Mouse (Mus musculus) ZHBTc4 (cell line): ENCODE measurements around the gene Donson.

Experiments used
- DNase-seq: peaks from one replicate; pipeline ENCODE4 v3.0.0-alpha.2; 2011; ENCODE audit warnings: low read depth, low spot score

The Donson gene

DNA sequence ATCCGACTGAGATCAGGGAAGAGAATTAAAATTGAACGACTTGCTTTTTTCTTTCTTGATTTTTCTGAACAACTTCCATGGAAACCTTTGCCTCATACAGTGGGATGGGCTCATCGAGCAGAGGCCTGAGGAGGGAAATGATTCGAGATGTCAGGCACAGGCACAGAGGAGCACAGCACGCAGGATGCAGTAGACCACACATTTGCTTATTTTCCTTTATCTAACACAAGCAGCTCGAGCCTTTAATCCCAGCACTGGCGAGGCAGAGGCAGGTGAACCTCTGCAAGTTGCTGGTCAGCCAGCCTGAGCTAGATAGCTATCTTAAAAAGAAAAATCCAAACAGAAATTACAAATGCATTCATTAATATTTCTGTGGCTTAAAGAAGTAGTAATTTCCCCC, 1.2 kb upstream of the Donson start:
- no peak for DNase-seq

GRCm38 (mm10) chr16:91688023-91688618, 449 bp downstream of the Donson start:
- DNase-seq, result peak; percentile 63

- no peak for DNase-seq
Observed at GRCm38 (mm10) chr16:91686369-91686768, 2.2 kb downstream of the Donson start.

- no peak for DNase-seq
Observed at GRCm38 (mm10) chr16:91685526-91685925, 3.0 kb downstream of the Donson start.

- DNase-seq, result no peak
Observed at GRCm38 (mm10) chr16:91680656-91681055, 7.9 kb downstream of the Donson start.

GRCm38 (mm10) chr16:91678147-91678911, 10.2 kb downstream of the Donson start:
- DNase-seq, result no peak

DNA sequence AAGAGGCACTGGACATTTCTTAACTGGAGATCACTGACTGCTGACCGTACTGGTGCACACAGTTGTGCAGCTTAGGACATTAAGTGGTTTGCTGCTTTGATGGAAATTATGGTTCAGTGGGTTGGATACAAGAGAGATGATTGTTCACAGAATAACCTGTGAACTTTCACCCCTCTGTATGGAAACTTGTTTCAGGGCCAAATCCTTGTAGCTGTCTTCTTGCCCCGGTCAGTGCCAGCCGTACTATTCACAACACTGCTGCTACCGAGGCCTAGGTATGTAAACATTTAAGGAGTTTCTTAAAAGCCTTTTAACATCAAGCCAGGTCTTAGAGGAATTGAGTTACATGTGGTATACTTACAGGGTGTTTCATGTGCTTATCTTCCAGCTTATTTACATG, 14.1 kb downstream of the Donson start:
- no peak for DNase-seq

GRCm38 (mm10) chr16:91663795-91664194, 24.8 kb downstream of the Donson start:
- DNase-seq, result no peak

DNA sequence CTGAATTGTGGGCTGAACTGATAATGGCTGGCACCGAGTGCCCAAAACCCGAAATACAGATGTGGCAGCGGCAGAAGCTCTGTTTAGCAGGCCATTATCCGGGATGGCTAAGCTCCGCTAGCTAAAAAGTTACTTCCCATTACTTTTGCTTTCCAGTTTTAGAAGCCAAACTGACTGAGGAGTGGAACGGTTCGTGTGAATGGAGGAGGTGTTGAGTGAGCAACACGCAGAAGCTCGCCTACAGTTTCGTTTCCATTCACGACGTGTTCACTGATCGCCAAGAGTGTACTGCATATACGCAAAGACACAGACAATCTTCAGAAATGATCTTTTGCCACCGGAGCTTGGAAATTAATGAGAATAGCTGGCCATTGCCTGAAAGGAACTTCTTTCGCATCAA, 26.2 kb downstream of the Donson start:
- no peak for DNase-seq

DNA sequence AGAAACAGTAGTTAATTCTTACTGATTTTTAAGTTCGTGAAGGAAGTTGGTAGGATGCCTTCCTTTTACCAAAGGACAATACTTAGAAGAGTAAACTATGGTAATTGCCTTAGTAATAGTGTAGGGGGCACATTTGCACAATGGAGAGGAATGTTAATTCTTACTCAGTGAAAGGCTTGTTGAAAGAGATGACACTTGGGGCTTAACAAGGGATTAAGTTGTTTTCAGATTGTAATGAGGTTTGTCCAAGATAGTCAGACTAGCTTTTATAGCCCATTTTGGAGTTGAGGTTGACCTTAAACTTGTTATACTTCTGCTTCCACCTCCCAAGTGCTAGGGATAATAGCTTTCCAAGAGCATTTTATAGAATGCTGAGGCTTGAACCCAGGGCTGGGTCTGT, 27.2 kb downstream of the Donson start:
- no peak for DNase-seq

GRCm38 (mm10) chr16:91659798-91660197, 28.8 kb downstream of the Donson start:
- no peak for DNase-seq

DNA sequence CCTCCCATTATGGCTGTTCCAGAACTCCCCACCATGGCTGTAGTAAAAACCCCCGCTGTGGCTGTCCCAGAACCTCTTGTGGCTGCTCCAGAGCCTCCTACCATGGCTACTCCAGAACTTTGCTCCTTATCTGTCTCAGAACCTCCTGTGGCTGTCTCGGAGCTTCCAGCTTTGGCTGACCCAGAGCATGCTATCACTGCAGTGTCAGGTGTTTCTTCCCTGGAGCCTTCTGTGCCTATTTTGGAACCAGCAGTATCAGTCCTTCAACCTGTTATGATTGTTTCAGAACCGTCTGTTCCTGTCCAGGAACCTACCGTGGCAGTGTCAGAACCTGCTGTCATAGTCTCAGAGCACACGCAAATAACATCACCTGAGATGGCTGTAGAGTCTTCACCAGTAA, 30.1 kb downstream of the Donson start:
- DNase-seq, result no peak

GRCm38 (mm10) chr16:91657285-91657684, 31.3 kb downstream of the Donson start:
- DNase-seq, result no peak

DNA sequence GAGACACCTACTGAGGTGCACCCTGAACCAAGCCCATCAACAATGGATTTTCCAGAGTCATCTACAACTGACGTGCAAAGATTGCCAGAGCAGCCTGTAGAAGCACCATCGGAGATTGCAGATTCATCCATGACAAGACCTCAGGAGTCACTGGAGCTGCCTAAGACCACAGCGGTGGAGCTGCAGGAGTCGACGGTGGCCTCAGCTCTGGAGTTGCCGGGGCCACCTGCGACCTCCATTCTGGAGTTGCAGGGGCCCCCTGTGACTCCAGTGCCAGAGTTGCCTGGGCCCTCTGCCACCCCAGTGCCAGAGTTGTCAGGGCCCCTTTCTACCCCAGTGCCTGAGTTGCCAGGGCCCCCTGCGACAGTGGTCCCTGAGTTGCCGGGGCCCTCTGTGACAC, 33.3 kb downstream of the Donson start:
- no peak for DNase-seq

GRCm38 (mm10) chr16:91652191-91652590, 36.4 kb downstream of the Donson start:
- DNase-seq, result no peak

- DNase-seq, result no peak
Observed at GRCm38 (mm10) chr16:91649781-91650180, 38.8 kb downstream of the Donson start.

GRCm38 (mm10) chr16:91649246-91649645, 39.3 kb downstream of the Donson start:
- no peak for DNase-seq

- DNase-seq, result peak; percentile 88
Observed at GRCm38 (mm10) chr16:91648220-91648550, 40.4 kb downstream of the Donson start.

DNA sequence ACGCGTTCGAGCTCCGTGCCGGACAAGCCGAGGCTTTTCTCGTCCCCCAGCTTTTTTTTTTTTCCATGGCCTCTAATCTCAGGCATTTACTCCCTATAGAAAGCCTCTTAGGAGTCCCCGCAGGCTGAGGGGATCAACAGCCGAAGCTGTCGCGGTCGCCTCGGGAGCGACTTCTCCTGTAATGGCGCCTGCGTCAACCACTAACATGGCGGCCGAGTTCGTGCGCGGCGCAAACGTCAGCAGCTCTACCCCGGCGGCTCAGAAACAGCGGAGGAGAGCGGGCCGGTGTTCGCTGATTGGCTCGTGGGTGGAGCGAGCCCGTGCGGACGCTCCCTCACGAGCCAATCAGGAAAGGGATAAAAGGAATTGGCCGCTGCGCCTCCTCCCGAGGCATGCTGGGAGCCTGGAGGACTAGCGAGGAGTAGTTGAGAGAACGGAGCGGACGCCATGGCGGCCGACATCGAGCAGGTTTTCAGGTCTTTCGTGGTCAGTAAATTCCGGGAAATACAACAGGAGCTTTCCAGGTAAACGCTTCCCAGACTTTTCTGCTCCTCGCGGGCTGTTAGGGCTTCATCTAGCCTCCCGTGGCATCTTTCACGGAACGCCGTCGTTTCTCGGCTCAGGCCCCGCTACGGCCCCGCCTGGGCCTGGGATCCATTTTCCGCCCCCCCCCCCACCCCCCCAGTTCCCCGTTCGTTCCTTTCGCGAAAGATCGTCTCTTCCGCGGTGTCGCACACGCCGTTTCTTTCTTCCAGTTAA, 40.9 kb downstream of the Donson start, which contains the start of gene Son:
Gene Son, plus strand, starts transcription at position 46 of the 759 bp plus-strand sequence.
- peak; percentile 99 for DNase-seq

GRCm38 (mm10) chr16:91646681-91647419, 41.7 kb downstream of the Donson start, which contains the start of gene Gart:
TSS of gene Gart (minus strand) at chr16:91646952.
- peak; percentile 97 for DNase-seq

- peak; percentile 55 for DNase-seq
Observed at GRCm38 (mm10) chr16:91645995-91646602, 42.5 kb downstream of the Donson start.
